Mouse (Mus musculus) layer of hippocampus, adult 9-11 months (tissue): ENCODE results near the gene Gm10639.
"Not testable (repeated sequence)": the region's sequence is repeated elsewhere in the genome, so short reads cannot be mapped to it uniquely, and the experiment has no call there.

ENCODE experiments used
- DNase-seq: peaks from one replicate; pipeline ENCODE4 v3.0.0; 2022

Gm10639 gene

DNA sequence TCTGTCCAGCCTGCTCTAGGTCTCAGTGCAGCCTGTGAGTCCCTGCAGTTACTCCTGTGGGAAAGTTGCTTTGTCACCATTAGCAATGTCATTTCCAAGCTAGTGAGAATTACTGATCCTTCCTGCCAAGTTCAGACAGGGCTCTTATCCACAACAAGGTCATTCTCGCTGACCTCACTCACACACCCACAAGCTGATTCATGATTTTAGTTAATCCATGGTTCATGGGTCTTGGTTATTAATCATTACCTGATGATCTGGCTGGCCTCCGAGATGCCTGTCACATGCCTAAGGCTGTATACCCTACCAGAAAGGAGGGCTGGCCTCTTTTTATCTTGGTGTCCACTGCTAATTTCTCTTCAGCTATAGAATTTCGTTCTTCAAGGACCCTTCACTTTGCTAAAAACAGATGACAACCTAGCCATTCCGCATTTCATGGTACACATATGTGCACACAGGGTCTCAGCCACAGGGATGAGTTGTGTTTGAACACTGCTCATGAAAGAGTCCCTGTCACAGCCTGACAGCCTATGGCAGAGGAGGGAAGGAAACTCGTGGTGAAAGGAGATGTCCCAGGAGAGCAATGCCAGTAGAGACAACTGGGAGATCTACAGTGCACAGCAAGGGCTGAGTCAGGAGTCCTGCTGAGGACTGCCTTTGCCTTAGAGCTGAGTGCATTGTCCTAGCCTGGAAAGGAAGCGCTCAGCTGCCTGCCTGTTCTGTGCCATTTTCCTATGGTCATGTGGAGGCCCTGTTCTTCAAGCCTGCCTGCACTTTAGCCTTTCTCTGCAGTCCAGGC, 58.7 kb downstream of the Gm10639 start:
- DNase-seq, result not testable (repeated sequence)

DNA sequence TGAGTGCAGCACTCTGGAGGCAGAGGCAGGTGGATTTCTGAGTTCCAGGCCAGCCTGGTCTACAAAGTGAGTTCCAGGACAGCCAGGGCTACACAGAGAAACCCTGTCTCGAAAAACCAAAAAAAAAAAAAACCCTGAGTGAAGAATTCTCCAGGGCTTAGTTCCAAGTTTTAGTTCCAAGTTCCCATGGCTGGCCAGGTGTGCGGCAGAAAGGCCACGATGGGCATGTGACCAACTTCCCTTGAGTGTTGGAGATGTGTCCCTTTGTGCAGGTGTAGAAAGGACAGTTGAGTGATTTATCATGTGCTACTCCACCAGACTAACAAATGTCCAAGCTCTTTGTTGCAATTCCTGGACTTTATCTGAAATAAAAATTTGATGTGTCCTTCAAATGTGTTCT, 59.4 kb downstream of the Gm10639 start:
- not testable (repeated sequence) for DNase-seq

DNA sequence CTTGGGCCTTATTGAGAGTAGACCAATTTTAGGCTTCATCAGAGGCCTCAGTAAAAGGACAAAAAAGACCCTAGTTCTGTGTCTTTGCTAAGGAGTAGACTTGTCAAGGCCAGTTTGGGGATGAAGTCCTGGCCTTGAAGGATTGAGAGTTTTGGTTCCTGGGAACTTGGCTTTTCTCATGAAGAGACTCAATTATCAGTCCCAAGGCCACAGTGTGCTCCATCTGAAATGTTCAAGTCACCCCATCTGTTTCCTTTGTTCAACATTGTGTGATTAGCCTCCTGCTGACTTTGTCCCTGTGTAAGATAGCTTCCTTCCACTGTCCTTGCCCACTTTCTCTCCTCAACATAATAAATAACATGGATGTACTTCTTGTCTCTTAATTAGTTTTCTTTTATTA, 60.3 kb downstream of the Gm10639 start:
- DNase-seq, result not testable (repeated sequence)

DNA sequence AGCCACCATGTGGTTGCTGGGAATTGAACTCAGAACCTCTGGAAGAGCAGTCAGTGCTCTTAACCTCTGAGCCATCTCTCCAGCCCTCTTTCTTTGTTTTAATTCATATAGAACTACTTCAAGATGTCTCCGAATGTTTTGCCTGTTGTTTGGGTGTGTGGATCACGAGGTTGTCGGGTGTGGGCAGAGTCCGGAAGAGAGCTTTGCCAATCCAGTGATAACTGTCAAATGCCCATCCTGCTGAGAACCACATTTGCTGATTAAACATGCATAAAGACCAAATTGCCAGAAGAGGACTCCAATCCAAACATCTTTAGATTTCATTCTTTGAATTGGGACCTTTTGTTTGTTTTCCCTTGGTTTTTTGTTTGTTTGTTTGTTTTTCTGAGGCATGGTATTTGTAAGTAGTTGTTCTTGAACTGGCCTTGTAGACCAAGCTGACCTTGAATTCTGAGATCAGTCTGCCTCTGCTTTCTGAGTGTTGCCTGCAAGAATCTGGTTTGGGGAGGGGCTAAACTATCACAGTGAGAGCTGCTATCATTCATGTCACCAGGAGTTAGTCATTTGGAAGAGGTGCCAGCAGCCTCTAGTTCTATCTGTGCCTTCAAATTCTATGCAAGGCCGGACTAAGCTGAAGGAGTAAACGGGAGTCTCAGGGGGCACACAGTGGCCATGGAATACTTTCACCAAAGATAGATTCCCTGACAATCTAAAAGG, 61.9 kb downstream of the Gm10639 start:
- DNase-seq, result no peak
